ENCODE assay signal across 8 mouse cellular contexts in genomic region chr7:31115587-31116043, GRCm38 (mm10). TPM values are rescaled to one million over a fixed set of nuclear protein-coding genes. Genes with fewer than 3 reads are reported as not detected.
DNase-seq lines count a peak whose midpoint lies in the region; ATAC-seq lines count a peak whose summit lies in the region.

No protein-coding gene starts in this region.

- peak overlapping the region; percentile 86 for H3K27ac ChIP-seq in liver, embryonic 16.5 days (ENCODE audit: low read length)
- H3K27ac ChIP-seq in forebrain, embryonic 16.5 days (ENCODE audit: low read length), result no peak overlapping the region

- ATAC-seq in liver, embryonic 16.5 days (ENCODE audit: low read depth), result peak; percentile 83
- ATAC-seq in forebrain, embryonic 16.5 days, result no peak

- H3K36me3 ChIP-seq in liver, embryonic 16.5 days (ENCODE audit: control insufficient read depth, insufficient read depth), result no peaks in the 10 kb centered on the region
- no peaks in the 10 kb centered on the region for H3K36me3 ChIP-seq in forebrain, embryonic 16.5 days (ENCODE audit: control insufficient read depth, insufficient read depth)

- H3K4me2 ChIP-seq in liver, embryonic 16.5 days (ENCODE audit: low read depth, low read length), result 0 out of 2 replicates have a peak overlapping the region, but pooled peaks have one; percentile 24
- H3K4me2 ChIP-seq in forebrain, embryonic 16.5 days (ENCODE audit: low read length), result no peak overlapping the region

- H3K9ac ChIP-seq in liver, embryonic 16.5 days (ENCODE audit: low read depth, low read length), result no peak overlapping the region
- H3K9ac ChIP-seq in forebrain, embryonic 16.5 days (replicated peaks; ENCODE audit: low read depth, low read length), result no peak overlapping the region

- DNase-seq in layer of hippocampus, adult 9-11 months, result peak; percentile 63
- no peak for DNase-seq in layer of hippocampus, adult 9-10 months (ENCODE audit: low spot score)
- peak; percentile 81 for DNase-seq in brain, adult 2 months (ENCODE audit: low read depth, low spot score)
- peak; percentile 85 for DNase-seq in gastrocnemius, postnatal 25 days
- peak; percentile 95 for DNase-seq in kidney, adult 11 months
- peak; percentile 34 for DNase-seq in testis, postnatal 14 days (ENCODE audit: low spot score)

- 3% methylated on average over 17 of the region's 17 CpGs for WGBS in liver, embryonic 16.5 days (ENCODE audit: insufficient replicate concordance)
- 41% methylated on average over 17 of the region's 17 CpGs for WGBS in forebrain, embryonic 16.5 days

- H3K9me3 ChIP-seq in liver, embryonic 16.5 days (replicated peaks; ENCODE audit: control insufficient read depth, low read length), result no peaks in the 10 kb centered on the region
- no peaks in the 10 kb centered on the region for H3K9me3 ChIP-seq in forebrain, embryonic 16.5 days (ENCODE audit: control insufficient read depth, low read length)

- no peak overlapping the region for H3K4me3 ChIP-seq in liver, embryonic 16.5 days (ENCODE audit: low read depth, low read length)
- H3K4me3 ChIP-seq in forebrain, embryonic 16.5 days (replicated peaks; ENCODE audit: low read length), result no peak overlapping the region

- peaks cover 16% of the 10 kb centered on the region for H3K4me1 ChIP-seq in liver, embryonic 16.5 days (ENCODE audit: control insufficient read depth, low read depth, low read length)
- no peaks in the 10 kb centered on the region for H3K4me1 ChIP-seq in forebrain, embryonic 16.5 days (replicated peaks; ENCODE audit: control insufficient read depth, insufficient read depth, low read length)

- no peaks in the 10 kb centered on the region for H3K27me3 ChIP-seq in liver, embryonic 16.5 days (ENCODE audit: control insufficient read depth, insufficient read depth, low read depth, low read length)
- H3K27me3 ChIP-seq in forebrain, embryonic 16.5 days (replicated peaks; ENCODE audit: control insufficient read depth, insufficient read depth, low read length), result no peaks in the 10 kb centered on the region

RNA-seq across cellular contexts. Expression of gene Hpn, which starts 0.5 kb away (rescaled TPM):
- total RNA-seq in gastrocnemius, postnatal 25 days (2021), result 10 to 100 TPM; 15.5 to 17.3 TPM
- polyA plus RNA-seq in liver, embryonic 16.5 days (2015; fragmentation: Nextera tagmentation; extraction: Ambion mirVana), result 129 and 145 TPM in 2 replicates
- 0.88 TPM in 1 of 2 replicates, not detected in the other for polyA plus RNA-seq in forebrain, embryonic 16.5 days (2015; fragmentation: Nextera tagmentation; extraction: Ambion mirVana)

RNA-seq across cellular contexts. Expression of gene Scn1b, which starts 11.2 kb away (rescaled TPM):
- total RNA-seq in gastrocnemius, postnatal 25 days (2021), result 100 to 1,000 TPM; 787 to 821 TPM
- 0.75 and 0.76 TPM in 2 replicates for polyA plus RNA-seq in liver, embryonic 16.5 days (2015; fragmentation: Nextera tagmentation; extraction: Ambion mirVana)
- polyA plus RNA-seq in forebrain, embryonic 16.5 days (2015; fragmentation: Nextera tagmentation; extraction: Ambion mirVana), result 4.1 and 5.3 TPM in 2 replicates

RNA-seq across cellular contexts. Expression of gene Fxyd3, which starts 39.1 kb away (rescaled TPM):
- 1 to 10 TPM; 1.7 to 3.2 TPM for total RNA-seq in gastrocnemius, postnatal 25 days (2021)
- 0.51 and 1.1 TPM in 2 replicates for polyA plus RNA-seq in liver, embryonic 16.5 days (2015; fragmentation: Nextera tagmentation; extraction: Ambion mirVana)
- polyA plus RNA-seq in forebrain, embryonic 16.5 days (2015; fragmentation: Nextera tagmentation; extraction: Ambion mirVana), result 0.15 and 0.66 TPM in 2 replicates

RNA-seq across cellular contexts. Expression of gene Gramd1a, which starts 40.1 kb away (rescaled TPM):
- 10 to 100 TPM; 40.5 to 41.2 TPM for total RNA-seq in gastrocnemius, postnatal 25 days (2021)
- 10.2 and 11.6 TPM in 2 replicates for polyA plus RNA-seq in liver, embryonic 16.5 days (2015; fragmentation: Nextera tagmentation; extraction: Ambion mirVana)
- polyA plus RNA-seq in forebrain, embryonic 16.5 days (2015; fragmentation: Nextera tagmentation; extraction: Ambion mirVana), result 261 and 277 TPM in 2 replicates

RNA-seq across cellular contexts. Expression of gene Lgi4, which starts 56.5 kb away (rescaled TPM):
- total RNA-seq in gastrocnemius, postnatal 25 days (2021), result 1 to 10 TPM; 4.1 to 5.4 TPM
- 0.02 and 0.12 TPM in 2 replicates for polyA plus RNA-seq in liver, embryonic 16.5 days (2015; fragmentation: Nextera tagmentation; extraction: Ambion mirVana)
- polyA plus RNA-seq in forebrain, embryonic 16.5 days (2015; fragmentation: Nextera tagmentation; extraction: Ambion mirVana), result 0.20 and 0.24 TPM in 2 replicates

Comparison
In these comparisons a context has a peak if more than half of its experiments do, and no peak if none do; other contexts are left out.
1. RNA of gene Hpn, which starts 0.5 kb away (polyA plus RNA-seq): 129 to 145 TPM in liver, embryonic 16.5 days; 0.88 TPM in forebrain, embryonic 16.5 days; every median in the first group is over 10 times any median in the second.